Mouse (Mus musculus): ENCODE data around the gene Zfp462. TPM values are rescaled to one million over a fixed set of nuclear protein-coding genes. Genes with fewer than 3 reads are reported as not detected.
A peak's percentile ranks its signal among the peaks of the same experiment; 100 is the strongest.
"Not testable (repeated sequence)": the region's sequence is repeated elsewhere in the genome, so short reads cannot be mapped to it uniquely, and the experiment has no call there.

The Zfp462 gene
- 10 to 100 TPM; 20.8 to 24.5 TPM for total RNA-seq (2021)
- long read RNA-seq, experiment 1, partial matches to known transcripts, result 2 of 2 reads
- long read RNA-seq, experiment 1, other reads (novel, unspliced or antisense), result 0 of 2 reads
- long read RNA-seq, experiment 2, partial matches to known transcripts, result 2 of 4 reads
- long read RNA-seq, experiment 2, other reads (novel, unspliced or antisense), result 2 of 4 reads

DNA sequence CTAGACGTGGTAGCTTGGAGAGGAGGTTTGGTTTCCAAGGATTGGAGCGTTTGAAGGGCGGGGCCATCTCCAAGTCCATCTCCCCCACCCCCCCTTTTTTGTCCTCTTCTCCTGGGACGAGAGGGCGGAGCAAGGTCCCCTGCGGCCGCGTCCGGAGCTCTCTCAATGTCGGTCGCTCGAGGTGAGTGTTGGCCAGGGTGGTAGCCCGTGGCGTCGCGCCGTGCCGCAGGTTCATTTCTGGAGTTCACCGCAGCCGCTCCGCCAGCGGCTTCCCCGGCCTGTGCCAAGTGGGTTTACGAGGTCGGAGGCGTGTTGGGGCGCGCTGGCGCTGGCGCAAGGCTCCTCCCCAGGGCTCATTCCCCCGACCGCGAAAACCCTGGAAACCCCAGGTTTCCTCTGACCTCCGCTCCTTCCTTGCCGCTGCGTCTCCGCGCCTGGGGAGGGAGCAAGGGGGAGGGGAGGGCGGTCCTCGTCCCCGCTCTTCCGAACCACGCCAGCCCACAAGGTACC, at the start of gene Zfp462:
Gene Zfp462, plus strand, starts transcription at position 128 of the 510 bp plus-strand sequence.
- peak; percentile 47 for DNase-seq (ENCODE audit: low spot score)

DNA sequence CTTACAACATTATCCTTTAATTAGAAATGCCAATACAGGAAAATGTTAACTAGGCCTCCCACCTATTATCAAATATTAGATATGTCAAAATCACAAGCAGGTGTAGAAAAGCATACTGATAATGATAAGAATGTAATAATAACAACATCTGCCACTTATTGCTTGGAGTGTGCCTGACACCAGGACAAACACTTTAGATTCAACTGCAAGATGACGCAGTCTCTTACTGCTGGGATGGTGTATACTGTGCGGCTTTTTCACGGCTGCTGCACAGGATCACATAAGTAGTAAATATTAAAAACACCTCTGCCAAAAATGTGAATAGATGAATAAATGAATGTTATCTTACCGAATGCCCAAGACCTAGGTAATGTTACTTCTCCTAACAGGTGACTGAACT, 48.8 kb upstream of the Zfp462 start:
- DNase-seq (ENCODE audit: low spot score), result no peak

DNA sequence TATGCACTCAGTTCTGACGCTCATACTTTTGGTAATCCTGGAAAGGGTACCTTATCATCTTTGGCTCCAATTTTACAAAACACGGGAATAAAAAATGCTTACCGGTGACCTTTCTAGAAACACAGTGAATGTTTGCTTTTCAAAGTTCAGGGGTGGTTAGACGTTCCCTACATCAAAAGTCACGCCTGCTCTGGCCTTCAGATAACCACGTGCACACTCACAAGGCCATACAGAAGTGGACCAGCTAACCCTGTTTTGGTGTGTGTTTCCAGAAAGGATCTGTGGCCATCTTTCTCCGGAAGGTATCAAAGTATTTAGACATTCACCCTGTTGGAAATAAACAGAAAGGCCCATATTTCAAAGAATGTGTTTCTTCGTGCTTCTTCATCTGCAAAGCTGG, 40.2 kb upstream of the Zfp462 start:
- DNase-seq (ENCODE audit: low spot score), result no peak

DNA sequence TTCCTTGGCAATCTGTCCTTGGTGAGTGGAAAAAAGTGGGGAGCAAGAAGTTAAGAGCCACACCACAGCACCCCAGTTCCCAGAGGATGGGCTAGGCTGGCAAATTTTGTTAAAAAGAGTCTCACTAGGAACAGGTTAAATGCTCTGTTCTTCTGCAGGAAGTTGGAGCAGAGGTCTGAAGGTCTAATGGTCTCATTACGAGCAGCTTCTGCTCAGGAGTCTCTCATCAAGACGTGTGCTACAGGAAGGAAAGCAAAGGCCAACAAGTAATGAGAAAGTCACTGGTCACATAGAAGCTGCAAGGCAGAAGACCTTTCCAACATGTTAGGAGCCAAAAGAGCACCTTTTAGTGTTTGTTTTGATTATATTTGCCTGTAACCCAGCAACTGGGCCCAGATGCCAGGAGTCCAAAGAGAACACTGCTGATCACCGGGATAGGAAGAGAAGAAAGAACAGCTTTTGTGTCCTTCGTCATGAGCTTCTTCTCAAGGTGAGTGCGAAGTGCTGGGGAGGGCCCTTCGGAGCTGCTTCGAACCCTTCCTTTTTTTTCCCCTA, 39.4 kb upstream of the Zfp462 start:
- DNase-seq (ENCODE audit: low spot score), result no peak

DNA sequence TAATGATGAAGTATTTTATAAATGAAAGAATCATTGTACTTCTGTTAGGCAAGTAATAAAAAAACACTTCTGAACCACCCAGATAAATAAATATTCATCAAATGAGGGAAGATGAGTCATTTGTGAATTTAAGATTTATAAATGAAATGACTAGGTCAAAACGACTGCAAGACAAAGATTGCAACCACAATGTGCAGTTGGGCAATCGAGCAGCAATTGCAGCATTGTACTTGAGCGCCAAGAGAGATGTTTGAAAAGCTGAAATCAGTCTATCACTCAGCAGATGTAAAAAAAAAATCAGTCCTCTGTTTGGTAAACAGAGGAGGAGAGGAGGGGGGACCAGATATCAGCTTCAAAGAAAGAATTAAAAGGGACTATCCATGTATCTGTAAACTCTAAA, 34.5 kb upstream of the Zfp462 start:
- no peak for DNase-seq (ENCODE audit: low spot score)

DNA sequence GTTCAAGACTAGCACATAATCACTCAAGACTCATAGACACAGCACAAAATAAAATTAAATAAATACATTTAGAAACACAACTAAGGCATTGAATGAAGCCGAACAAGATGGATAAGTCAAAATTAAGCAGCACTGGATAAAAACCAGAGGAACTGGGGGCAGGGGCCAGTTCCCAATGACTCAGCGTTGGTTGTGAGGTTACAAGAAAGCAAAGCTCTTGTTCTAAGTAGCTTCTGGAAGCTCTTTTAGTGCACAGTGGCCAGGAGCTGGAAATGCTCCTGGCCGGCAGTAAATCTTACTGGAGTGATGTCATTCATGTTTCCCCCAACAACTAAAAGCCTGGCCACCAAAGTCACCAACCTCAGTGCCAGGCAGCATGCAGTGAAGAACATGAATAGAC, 26.6 kb upstream of the Zfp462 start:
- DNase-seq (ENCODE audit: low spot score), result no peak

DNA sequence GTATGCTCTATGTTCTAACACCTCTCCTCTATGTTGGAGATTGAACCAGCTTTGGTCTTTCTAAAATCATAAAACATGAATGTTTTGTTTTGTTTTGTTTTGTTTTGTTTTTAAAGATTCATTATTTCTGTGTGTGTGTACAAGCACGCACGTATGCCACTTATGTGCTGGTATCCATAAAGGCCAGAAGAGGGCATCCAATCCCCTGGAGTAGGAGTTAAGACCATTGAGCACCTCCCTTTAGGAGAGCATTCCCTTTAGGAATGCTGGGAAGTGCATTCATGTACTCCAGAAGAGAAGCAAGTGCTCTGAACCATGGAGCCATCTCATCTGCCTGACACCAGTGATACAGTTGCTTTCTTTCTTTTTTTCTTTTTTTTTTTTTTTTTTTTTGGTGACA, 21.5 kb upstream of the Zfp462 start:
- no peak for DNase-seq (ENCODE audit: low spot score)

DNA sequence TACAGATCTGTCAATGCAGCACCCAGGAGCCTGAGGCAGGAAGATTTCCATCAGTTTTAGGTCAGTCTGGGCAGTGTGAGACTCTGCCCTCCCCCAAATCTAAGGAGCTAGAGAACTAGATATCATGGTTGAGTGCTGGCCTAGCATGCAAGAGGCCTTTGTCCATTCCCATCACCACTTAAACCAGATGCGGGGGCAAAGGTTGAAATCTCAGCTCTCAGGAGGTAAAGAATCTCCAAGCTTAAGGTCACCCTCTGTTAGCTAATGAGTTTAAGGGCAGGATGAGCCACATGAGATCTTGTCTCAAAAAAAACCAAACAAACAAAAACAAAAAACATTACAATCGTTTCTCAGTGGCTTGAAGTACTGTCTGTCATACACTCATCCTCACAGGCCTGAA, 20.5 kb upstream of the Zfp462 start:
- no peak for DNase-seq (ENCODE audit: low spot score)

DNA sequence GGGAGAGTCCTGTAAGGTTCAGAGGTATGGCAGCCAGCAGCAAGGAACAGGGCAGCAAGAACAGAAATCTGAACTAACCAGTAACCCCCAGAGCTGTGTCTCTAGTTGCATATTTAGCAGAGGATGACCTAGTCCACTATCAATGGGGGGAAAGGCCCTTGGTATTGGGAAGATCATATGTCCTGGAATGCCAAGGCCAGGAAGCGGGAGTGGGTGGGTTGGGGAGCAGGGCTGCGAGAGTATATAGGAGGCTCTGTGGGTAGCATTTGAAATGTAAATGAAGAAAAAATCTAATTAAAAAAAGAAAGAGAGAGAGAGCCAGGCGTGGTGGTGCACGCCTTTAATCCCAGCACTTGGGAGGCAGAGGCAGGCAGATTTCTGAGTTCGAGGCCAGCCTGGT, 18.4 kb upstream of the Zfp462 start:
- DNase-seq (ENCODE audit: low spot score), result not testable (repeated sequence)

DNA sequence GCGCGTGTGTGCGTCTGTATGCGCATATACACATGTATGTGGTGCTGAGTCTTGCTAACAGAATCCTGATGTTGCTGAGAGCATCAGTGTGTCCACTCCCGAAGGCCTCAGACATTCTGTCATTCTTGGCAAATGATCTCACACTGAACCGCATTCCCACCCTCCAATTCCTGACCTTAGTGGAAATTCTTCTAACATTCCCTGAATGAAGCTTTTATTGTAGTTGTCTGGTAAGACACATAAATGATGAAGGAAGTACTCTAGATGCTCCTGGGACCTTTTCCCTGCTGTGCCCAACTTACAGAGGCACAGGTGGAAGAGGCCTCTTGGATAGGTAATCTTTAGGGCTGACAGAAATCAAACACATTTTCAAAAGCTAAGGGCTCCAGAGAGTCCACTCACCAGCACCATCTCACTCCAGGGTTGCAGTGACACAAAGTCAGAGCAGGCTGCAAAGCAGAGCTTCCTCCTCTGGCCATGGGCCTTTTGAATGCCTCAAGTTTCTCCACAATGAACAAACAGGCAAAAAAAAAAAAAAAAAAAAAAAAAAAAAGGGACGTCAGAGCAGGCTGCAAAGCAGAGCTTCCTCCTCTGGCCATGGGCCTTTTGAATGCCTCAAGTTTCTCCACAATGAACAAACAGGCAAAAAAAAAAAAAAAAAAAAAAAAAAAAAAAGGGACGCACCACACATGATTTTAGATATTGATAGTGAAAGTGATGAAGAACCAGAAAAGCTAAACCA, 17.4 kb upstream of the Zfp462 start:
- DNase-seq (ENCODE audit: low spot score), result not testable (repeated sequence)

DNA sequence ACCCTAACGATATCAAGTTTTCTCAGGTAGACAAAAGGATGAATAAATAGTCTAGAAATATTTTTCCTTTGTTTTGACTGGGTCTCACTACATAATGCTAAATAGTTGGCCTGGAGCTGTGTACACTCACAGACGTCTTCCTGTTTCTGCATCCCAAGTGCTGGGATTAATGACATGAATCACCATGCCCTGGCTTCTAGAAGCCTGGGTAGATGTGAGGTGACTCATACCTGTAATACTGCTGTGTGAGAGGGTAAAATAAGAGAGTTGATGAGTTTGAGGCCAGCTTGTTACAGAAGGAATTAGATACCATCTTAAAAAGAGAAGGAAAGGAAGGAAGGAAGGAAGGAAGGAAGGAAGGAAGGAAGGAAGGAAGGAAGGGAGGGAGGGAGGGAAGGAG, 15.2 kb upstream of the Zfp462 start:
- DNase-seq (ENCODE audit: low spot score), result no peak

DNA sequence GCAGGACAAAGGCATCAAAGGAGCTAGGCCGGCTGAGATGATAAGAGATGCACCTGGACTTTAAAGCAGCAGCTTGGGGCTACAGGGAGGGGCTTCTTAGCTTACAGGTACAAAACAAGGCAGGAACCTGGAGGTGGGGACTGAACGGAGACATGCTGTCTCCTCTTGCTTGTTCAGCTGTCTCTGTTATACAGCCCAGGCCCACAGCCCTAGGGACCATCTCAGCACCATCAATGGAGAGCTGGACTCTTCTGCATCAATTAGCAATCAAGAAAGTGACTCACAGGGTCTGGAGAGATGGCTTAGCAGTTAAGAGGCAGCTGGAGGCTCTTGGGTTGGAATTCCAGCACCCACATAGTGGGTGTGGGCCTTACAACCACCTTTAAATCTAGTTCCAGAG, 12.2 kb upstream of the Zfp462 start:
- DNase-seq (ENCODE audit: low spot score), result no peak

DNA sequence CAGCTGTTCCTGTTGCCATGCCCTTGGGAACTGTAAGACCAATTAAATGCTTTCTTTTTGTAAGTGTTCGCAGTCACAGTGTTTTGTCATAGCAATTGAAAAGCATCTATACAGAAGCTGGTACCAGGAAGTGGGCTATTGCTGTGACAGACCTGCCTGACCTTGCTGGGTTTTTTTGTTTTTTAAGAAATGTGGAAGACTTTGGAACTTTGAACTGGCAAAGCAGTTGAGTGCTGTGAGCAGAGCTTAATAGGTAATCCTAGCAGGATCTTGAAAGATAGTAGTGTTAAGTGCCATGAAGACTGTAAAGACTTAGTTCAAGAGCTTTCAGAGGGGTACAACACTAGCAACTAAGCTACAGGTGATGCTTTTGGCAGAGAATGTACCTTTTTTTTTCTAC, 7.7 kb upstream of the Zfp462 start:
- no peak for DNase-seq (ENCODE audit: low spot score)

DNA sequence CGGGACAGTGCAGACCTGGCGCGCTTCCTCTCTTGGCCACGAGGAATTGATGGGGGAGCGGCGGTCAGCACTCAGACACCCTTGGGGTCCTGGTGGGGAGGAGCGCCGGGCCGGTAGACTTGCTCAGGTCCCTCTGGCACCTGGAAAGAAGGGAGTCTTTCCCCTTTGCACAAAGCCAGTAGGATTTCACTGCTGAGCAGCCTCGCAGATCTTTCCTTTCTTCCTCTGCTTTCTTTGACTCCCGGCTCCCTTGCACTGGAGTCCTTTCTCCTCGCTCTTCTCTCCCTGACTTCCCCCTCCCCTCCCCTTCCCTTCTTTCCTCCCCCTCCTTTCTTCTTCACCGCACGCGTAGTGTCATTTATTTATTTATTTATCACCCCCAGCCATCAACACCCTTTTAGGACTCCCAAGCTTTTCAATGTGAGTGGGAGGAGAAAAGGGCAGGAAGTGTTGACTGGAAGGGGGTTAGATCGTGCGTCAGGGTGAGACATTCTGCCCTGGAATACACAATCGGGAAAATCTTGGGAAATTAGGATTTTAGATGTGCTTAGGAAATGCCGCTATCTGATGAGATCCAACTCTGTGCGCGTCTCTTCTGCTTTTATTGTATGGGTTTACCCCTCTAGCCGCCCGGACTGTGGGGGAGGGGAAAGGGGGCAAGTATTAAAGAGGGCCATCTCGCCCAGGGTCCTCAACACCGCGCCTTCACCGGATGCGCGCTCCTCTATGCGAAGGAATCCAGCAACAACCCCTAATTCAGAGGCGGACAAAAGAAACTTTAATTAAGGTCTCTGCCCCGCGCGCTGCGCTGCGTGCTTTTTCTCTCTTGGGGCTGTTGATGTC, 976 bp downstream of the Zfp462 start:
- DNase-seq (ENCODE audit: low spot score), result no peak

DNA sequence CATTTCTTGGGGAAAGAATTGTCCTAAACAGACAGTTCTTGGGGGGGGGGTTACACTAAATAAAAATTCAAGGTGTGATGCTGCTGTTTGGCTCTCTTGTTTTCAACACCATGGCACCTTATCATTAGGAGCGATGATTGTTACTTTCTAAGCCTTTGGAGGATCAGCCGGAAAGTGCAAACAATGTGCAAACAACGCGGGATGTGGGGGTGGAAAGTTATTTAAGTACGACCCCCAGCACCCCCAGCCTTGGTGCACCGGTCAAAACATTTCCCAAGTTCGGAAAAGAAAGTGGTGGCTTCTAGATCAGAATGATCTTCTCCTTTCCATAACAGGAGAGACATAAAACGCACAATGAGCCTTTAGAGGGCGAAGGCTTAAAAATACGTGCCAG, 1.8 kb downstream of the Zfp462 start:
- DNase-seq (ENCODE audit: low spot score), result no peak

DNA sequence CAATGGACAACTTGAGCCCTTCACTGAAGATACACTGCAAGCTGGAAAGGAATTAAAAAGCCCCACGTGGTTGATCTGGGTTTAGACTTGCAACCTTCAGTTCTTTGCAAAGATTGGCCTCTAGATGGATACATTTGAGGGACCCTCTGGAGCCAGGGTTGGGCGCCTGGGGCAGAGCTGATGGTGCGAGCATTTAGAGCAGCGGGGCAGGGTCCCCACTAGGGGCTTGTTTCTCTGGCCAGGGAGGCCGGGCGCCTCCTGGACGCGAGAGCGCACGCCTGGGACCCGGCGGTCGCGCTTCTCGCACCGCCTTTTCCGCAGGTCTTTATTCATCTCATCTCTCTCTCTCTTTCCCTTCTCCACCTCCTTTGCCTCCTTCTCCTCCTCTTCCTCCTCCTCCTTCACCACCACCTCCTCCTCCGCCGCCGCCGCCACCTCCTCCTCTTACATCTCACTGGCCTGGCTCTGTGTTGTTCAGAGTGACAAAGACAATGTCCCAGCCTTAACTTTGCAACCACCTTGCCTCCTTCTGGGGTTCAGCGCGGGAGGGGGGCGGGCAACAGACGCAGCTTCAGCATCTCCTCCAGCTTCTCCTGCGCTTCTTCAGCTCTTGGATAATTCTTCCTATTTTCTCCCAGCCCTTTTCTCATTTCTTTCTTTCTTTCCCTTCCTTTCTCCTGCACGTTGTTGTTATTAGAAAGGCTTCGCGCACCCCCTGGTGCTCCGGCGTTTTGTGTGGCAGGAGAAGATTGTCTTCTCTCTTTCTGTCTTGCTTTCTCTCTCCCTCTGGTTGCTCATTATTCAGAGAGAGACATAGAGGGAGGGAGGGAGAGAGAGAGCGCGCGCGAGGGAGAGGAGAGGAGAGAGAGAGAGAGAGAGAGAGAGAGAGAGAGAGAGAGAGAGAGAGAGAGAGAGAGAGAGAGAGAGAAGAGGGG, 2.5 kb downstream of the Zfp462 start:
- no peak for DNase-seq (ENCODE audit: low spot score)

DNA sequence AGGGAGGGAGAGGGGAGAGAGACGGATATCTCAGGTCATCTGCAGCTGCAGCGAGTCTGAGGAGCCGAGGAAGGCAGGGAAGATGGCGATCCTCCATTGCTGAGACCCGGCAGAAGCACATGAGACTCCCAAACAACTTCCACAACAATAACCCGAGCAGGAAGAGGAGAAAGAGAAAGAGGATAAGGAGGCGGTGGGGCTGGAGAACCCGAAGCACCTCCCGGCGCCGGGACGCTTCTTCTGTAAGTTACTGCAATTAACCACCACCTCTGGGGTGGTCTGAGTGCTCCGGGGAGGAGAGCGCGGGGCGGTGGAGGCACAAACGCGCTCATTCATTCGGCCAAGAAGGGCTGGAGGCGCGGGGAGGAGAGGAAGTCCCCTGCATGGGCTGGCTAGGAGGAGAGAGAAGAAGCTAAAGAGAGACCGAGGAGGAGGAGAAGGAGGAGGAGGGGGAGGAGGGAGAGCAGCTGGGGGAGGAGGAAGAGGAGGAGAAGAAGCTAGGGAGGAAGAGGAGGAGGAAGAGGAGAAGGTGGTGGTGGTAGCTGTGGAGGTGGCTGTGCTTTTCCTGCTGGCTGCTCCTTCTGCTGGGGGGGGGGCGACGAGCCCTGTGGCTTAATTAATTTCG, 3.3 kb downstream of the Zfp462 start:
- peak; percentile 34 for DNase-seq (ENCODE audit: low spot score)

DNA sequence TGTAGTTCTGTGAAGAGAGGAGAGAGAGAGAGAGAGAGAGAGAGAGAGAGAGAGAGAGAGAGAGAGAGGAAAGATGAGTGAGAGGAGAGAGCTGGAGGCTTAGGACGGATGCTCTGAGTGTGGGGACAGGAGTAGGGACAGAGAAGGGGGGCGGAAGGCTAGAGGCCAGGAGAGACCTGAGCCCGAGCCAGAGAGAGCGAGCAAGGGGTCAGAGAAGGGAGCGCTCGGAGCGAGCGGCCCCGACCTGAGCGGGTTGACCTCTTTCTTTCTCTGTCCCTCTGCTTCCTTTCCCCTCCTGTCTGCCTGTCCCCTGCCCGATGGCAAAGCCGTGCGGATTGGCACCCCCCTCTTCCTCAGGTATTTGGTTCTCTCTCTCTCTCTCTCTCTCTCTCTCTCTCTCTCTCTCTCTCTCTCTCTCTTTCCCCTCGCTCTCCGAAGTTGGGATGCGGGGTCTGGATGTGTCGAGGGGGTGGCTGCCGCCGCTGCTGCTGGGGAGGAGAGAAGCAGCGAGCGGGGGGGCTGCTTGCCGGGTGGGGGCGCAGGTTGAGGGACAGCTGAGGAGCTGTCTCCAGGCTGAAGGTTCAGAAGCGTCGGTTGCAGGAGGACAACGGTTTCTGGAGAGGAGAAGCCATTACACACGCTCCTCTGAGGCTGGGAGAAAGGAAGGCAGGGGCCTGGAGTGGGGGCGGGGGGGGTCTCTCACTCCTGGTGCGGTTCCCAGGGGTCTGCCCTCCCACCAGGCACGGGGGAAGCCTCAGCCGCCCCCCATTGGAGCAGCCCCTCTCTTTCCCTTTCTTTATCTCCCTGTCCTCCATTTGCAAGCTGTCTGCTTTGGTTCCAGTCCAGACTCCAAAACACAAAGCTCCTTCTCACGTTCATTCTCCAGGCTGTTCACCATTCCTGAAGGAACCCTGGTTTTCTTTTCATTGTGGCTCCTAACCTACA, 4.0 kb downstream of the Zfp462 start:
- DNase-seq (ENCODE audit: low spot score), result peak; percentile 33

DNA sequence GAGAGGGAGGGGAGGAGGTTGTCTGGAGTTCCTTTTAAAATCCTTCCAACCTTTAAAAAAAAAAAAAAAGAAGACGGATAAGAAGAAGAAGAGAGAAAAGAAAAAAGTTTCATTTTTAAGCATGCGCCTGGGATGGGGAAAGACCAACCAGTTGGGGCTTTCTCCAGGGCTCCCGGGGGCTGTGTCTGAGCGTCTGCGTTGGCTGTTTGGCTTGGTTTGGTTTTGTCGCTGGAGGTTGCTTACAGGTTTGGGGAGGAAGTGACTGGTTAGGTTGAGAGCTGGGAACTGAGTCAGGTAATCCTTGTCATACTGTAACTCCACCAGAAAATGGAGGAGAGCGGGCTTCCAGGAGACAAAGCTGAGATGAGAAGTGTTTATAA, 4.7 kb downstream of the Zfp462 start:
- no peak for DNase-seq (ENCODE audit: low spot score)
